Mouse (Mus musculus) layer of hippocampus, adult 2 months (tissue): ENCODE results near the gene Lmbr1l. TPM values are rescaled to one million over a fixed set of nuclear protein-coding genes. Genes with fewer than 3 reads are reported as not detected.

Experiments used
- DNase-seq, 2 experiments: peaks; one replicate each; pipeline ENCODE4 v3.0.0; 2022; ENCODE audit warnings: low spot score in 2 of 2
- H3K27ac ChIP-seq: fragments of 200-600 bp; 2 replicates; pipeline ENCODE4 v1.8.1; 2022
- H3K4me3 ChIP-seq: fragments of 200-600 bp; 2 replicates; pipeline ENCODE4 v1.8.1; 2022; ENCODE audit warnings: mild to moderate bottlenecking
- CTCF ChIP-seq: fragments of 200-600 bp; conservative IDR thresholded peaks from 2 replicates; pipeline ENCODE4 v1.8.1; 2022; ENCODE audit warnings: antibody characterized with exemption, mild to moderate bottlenecking, moderate library complexity
- total RNA-seq, 2 experiments: library from RNA; stranded (reverse); gene quantifications; 2 replicates each; pipeline ENCODE4 v1.2.3; 2021

Gene Lmbr1l
- total RNA-seq, 2 experiments from 2014 or later: 17.0 to 20.6 TPM

- Histone ChIP-seq H3K4me3 (peak overlapping the region; percentile 95), H3K27ac (no peak overlapping the region)
- no peak for TF ChIP-seq CTCF
- peak; percentile 57 to 73 for DNase-seq
Observed at GRCm38 (mm10) chr15:98867321-98867720, 50.7 kb downstream of the Lmbr1l start.

- H3K27ac ChIP-seq: no peak overlapping the region
- TF ChIP-seq CTCF: no peak
- DNase-seq: no peak
- H3K4me3 ChIP-seq: no peak overlapping the region
Observed at GRCm38 (mm10) chr15:98866501-98866900, 51.5 kb downstream of the Lmbr1l start.

- no peak for TF ChIP-seq CTCF
- Histone ChIP-seq H3K27ac (no peak overlapping the region), H3K4me3 (no peak overlapping the region)
- DNase-seq: no peak
Observed at GRCm38 (mm10) chr15:98865771-98866170, 52.3 kb downstream of the Lmbr1l start.

GRCm38 (mm10) chr15:98864951-98865350, 53.1 kb downstream of the Lmbr1l start:
- TF ChIP-seq CTCF: no peak
- H3K4me3 ChIP-seq: no peak overlapping the region
- no peak for DNase-seq
- no peak overlapping the region for H3K27ac ChIP-seq

- no peak for TF ChIP-seq CTCF
- Histone ChIP-seq H3K27ac (no peak overlapping the region), H3K4me3 (no peak overlapping the region)
- DNase-seq: no peak
Observed at GRCm38 (mm10) chr15:98863451-98863958, 54.5 kb downstream of the Lmbr1l start.

- H3K27ac ChIP-seq: no peak overlapping the region
- DNase-seq: no peak
- H3K4me3 ChIP-seq: no peak overlapping the region
- no peak for TF ChIP-seq CTCF
Observed at GRCm38 (mm10) chr15:98861701-98862410, 56.2 kb downstream of the Lmbr1l start.

- TF ChIP-seq CTCF: no peak
- no peak for DNase-seq
- Histone ChIP-seq H3K4me3 (no peak overlapping the region), H3K27ac (no peak overlapping the region)
Observed at GRCm38 (mm10) chr15:98860921-98861320, 57.1 kb downstream of the Lmbr1l start.

- no peak for DNase-seq
- no peak overlapping the region for H3K4me3 ChIP-seq
- TF ChIP-seq CTCF: no peak
- no peak overlapping the region for H3K27ac ChIP-seq
Observed at GRCm38 (mm10) chr15:98859319-98860043, 58.5 kb downstream of the Lmbr1l start.

- no peak overlapping the region for H3K27ac ChIP-seq
- DNase-seq: no peak
- no peak for TF ChIP-seq CTCF
- no peak overlapping the region for H3K4me3 ChIP-seq
Observed at GRCm38 (mm10) chr15:98854214-98854613, 63.8 kb downstream of the Lmbr1l start.

Other genes starting within 250 kb of the Lmbr1l start
- 1 to 10 TPM; 6.4 to 6.9 TPM for gene Rnd1, start 240.8 kb downstream of the Lmbr1l start, total RNA-seq
- gene Ccdc65, start 210.0 kb downstream of the Lmbr1l start, total RNA-seq: 1 to 10 TPM; 6.7 to 9.5 TPM
- 1 to 10 TPM in 1 of 2 experiments, under 1 TPM in 1; 0.66 to 1.3 TPM for gene Fkbp11, start 190.0 kb downstream of the Lmbr1l start, total RNA-seq
- 100 to 1,000 TPM; 820 to 852 TPM for gene Arf3, start 155.0 kb downstream of the Lmbr1l start, total RNA-seq
- gene Wnt10b, start 140.1 kb downstream of the Lmbr1l start, total RNA-seq: under 1 TPM; 0.15 to 0.38 TPM
- gene Wnt1, start 128.4 kb downstream of the Lmbr1l start, total RNA-seq: not detected
- 1,000 to 10,000 TPM; 1,636 to 1,683 TPM for gene Ddn, start 108.7 kb downstream of the Lmbr1l start, total RNA-seq
- gene Prkag1, start 86.7 kb downstream of the Lmbr1l start, total RNA-seq: 10 to 100 TPM; 50.3 to 51.9 TPM
- gene Kmt2d, start 47.0 kb downstream of the Lmbr1l start, total RNA-seq: 100 to 1,000 TPM in 1 of 2 experiments, 10 to 100 TPM in 1; 89.3 to 106 TPM
- gene Rhebl1, start 23.7 kb downstream of the Lmbr1l start, total RNA-seq: 1 to 10 TPM; 8.5 TPM
- under 1 TPM; 0.10 to 0.12 TPM for gene Dhh, start 19.7 kb downstream of the Lmbr1l start, total RNA-seq
- gene Tuba1b, start 16.3 kb upstream of the Lmbr1l start, total RNA-seq: 100 to 1,000 TPM; 466 to 491 TPM
- not detected for gene Gm49450, start 35.3 kb upstream of the Lmbr1l start, total RNA-seq
- 100 to 1,000 TPM; 768 to 781 TPM for gene Tuba1a, start 35.5 kb upstream of the Lmbr1l start, total RNA-seq
- gene Tuba1c, start 111.7 kb upstream of the Lmbr1l start, total RNA-seq: 10 to 100 TPM; 49.6 to 51.1 TPM
- under 1 TPM; 0.67 to 0.83 TPM for gene Prph, start 136.9 kb upstream of the Lmbr1l start, total RNA-seq
- gene Troap, start 156.3 kb upstream of the Lmbr1l start, total RNA-seq: under 1 TPM; 0.36 to 0.64 TPM
- gene C1ql4, start 169.6 kb upstream of the Lmbr1l start, total RNA-seq: not detected
- gene Dnajc22, start 174.9 kb upstream of the Lmbr1l start, total RNA-seq: under 1 TPM in 1 of 2 experiments, not detected in 1; 0.31 TPM
- gene Spats2, start 207.7 kb upstream of the Lmbr1l start, total RNA-seq: 10 to 100 TPM; 29.2 to 30.9 TPM